Mouse (Mus musculus): ENCODE data around the gene Camk2g. TPM values are rescaled to one million over a fixed set of nuclear protein-coding genes. Genes with fewer than 3 reads are reported as not detected.

The Camk2g gene
- total RNA-seq, 2 experiments from 2014 or later: 162 to 163 TPM

DNA sequence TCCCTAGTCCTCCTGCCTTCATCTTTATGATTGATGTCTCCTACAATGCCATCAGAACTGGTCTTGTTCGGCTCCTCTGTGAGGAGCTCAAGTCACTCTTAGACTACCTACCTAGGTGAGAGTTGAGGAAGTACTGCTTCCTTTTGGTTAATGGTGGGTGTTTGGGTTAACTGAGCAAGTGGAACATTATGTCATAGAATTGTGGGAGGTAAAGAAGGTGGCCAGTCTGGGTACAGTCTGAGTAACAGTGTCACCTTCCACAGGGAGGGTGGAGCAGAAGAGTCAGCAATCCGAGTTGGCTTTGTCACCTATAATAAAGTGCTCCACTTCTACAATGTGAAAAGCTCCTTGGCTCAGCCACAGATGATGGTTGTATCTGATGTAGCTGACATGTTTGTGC lies 104.9 kb downstream of the Camk2g start:
- no peak for DNase-seq
- H3K27ac ChIP-seq: no peak overlapping the region
- intact Hi-C loops (cut with DNase I): no loop called here
- TF ChIP-seq CTCF (IDR thresholded peaks at IDR 0.05): no peak
- H3K4me3 ChIP-seq: no peak overlapping the region

DNA sequence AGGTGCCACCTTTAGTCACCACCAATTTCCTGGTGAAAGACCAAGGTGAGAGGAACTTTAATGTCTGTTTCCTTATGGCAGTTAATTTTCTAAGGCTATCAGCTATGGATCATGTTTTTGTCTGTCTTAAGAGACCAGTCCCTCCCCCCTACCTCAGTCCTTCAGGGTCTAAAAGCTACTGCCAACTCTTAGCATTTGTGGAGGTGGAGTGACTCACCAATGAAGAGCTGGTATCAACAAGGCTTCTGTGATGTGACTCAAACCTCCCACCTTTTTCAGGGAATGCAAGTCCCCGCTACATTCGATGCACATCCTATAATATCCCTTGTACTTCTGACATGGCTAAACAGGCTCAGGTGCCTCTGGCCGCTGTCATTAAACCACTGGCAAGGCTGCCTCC lies 107.3 kb downstream of the Camk2g start:
- intact Hi-C loops (cut with DNase I): no loop called here
- no peak overlapping the region for H3K4me3 ChIP-seq
- no peak for TF ChIP-seq CTCF (IDR thresholded peaks at IDR 0.05)

More for the DNA sequence above, 107.3 kb downstream of the Camk2g start:
- no peak for DNase-seq
- no peak overlapping the region for H3K27ac ChIP-seq

Small RNAs within 50 kb of the gene (microRNA-seq; reads per million reads assigned to microRNA genes)
- not detected for gene Mir6946

Other genes with a start within 250 kb of the Camk2g start
- 100 to 1,000 TPM; 170 to 204 TPM for gene Ppp3cb, start 247.5 kb downstream of the Camk2g start, total RNA-seq (2021)
- gene Usp54, start 153.0 kb downstream of the Camk2g start, total RNA-seq (2021): 1 to 10 TPM; 4.9 to 6.3 TPM
- gene Myoz1, start 137.5 kb downstream of the Camk2g start, total RNA-seq (2021): 1,000 to 10,000 TPM; 2,377 to 3,782 TPM
- gene Synpo2l, start 125.7 kb downstream of the Camk2g start, total RNA-seq (2021): 100 to 1,000 TPM; 142 to 187 TPM
- 10 to 100 TPM; 73.8 to 76.3 TPM for gene Sec24c, start 119.8 kb downstream of the Camk2g start, total RNA-seq (2021)
- gene Fut11, start 99.1 kb downstream of the Camk2g start, total RNA-seq (2021): 1 to 10 TPM; 1.9 to 3.3 TPM
- 100 to 1,000 TPM; 120 to 152 TPM for gene Chchd1, start 91.1 kb downstream of the Camk2g start, total RNA-seq (2021)
- 10 to 100 TPM; 35.0 to 37.0 TPM for gene Zswim8, start 86.5 kb downstream of the Camk2g start, total RNA-seq (2021)
- 1 to 10 TPM; 6.2 to 7.1 TPM for gene Ndst2, start 59.5 kb downstream of the Camk2g start, total RNA-seq (2021)
- 10 to 100 TPM; 17.2 to 28.5 TPM for gene Plau, start 42.6 kb upstream of the Camk2g start, total RNA-seq (2021)
- 10 to 100 TPM; 60.0 to 79.2 TPM for gene Vcl, start 135.3 kb upstream of the Camk2g start, total RNA-seq (2021)